ENCODE assay signal across 20 mouse cellular contexts in the genomic region with DNA sequence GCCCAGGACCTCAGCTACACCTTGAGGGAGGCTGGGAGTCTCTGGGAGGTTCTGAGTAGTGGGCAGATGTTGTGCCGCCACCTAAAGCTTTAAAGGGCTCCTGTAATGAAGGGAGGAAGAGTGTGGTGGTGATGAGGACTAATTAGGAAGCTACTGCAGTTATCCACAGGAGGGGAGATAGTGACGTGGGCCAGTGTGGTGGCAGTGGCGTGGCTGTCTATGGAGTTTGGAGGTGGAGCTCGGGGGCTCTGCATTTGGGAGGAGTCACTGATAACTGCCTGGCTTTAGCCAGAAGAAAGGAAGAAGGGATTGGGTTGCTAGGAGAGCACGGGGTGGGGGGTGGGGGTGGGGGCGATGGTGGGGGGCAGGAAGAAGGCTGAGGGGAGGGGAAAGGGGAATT. TPM values are rescaled to one million over a fixed set of nuclear protein-coding genes. Genes with fewer than 3 reads are reported as not detected.
DNase-seq lines count a peak whose midpoint lies in the region; ATAC-seq and TF ChIP-seq lines count a peak whose summit lies in the region.
"Had no signal": no experiment of that assay in that cellular context is flagged by ENCODE, and none has a peak within 500 bp of the region (broad histone marks: within the 10 kb centered on the region; RNA-seq: fewer than 3 reads in every experiment).

No protein-coding gene starts in this region.

- H3K4me2 ChIP-seq in forebrain, embryonic 12.5 days: no peak overlapping the region
- peak overlapping the region; percentile 21; the same call in 1 of the 2 replicates for H3K4me2 ChIP-seq in intestine, embryonic 16.5 days (ENCODE audit: low read depth, low read length)
- no peak overlapping the region for H3K4me2 ChIP-seq in intestine, embryonic 15.5 days (replicated peaks)
- H3K4me2 ChIP-seq in liver, postnatal 0 days (ENCODE audit: low read depth, low read length): peak overlapping the region; percentile 53
- H3K4me2 ChIP-seq: embryonic facial prominence, embryonic 13.5 days; forebrain, embryonic 13.5 days; hindbrain, embryonic 15.5 days had no signal

- no peak overlapping the region for H3K4me3 ChIP-seq in forebrain, embryonic 10.5 days
- H3K4me3 ChIP-seq in forebrain, embryonic 12.5 days (replicated peaks): no peak overlapping the region
- no peak overlapping the region for H3K4me3 ChIP-seq in intestine, embryonic 16.5 days (ENCODE audit: low read length)
- H3K4me3 ChIP-seq in intestine, embryonic 15.5 days (replicated peaks): no peak overlapping the region
- H3K4me3 ChIP-seq in liver, postnatal 0 days (ENCODE audit: low read depth, low read length): no peak overlapping the region; the same call in 1 of the 2 replicates
- H3K4me3 ChIP-seq: embryonic facial prominence, embryonic 13.5 days; forebrain, embryonic 13.5 days; hindbrain, embryonic 15.5 days had no signal

- no peak for DNase-seq in forebrain, embryonic 10.5 days (ENCODE audit: extremely low spot score, low spot score)
- no peak for DNase-seq in liver, postnatal 0 days
- DNase-seq in adrenal gland, postnatal 10 days: no peak
- no peak for DNase-seq in right cerebral cortex, postnatal 14 days
- DNase-seq: cerebellum, adult 11-12 months; gastrocnemius, postnatal 36 days; kidney, adult 2 months; left cerebral cortex, postnatal 4 days; lung, adult 2 months; right cerebral cortex, postnatal 4 days had no signal

- peaks cover 9% of the 10 kb centered on the region; the same call in 1 of the 2 replicates for H3K4me1 ChIP-seq in forebrain, embryonic 10.5 days
- H3K4me1 ChIP-seq in forebrain, embryonic 12.5 days: no peaks in the 10 kb centered on the region
- H3K4me1 ChIP-seq in intestine, embryonic 16.5 days (ENCODE audit: control insufficient read depth, insufficient read depth, low read length): peaks cover 31% of the 10 kb centered on the region
- 0 out of 2 replicates have a peak, but pooled peaks cover 14% of the 10 kb centered on the region for H3K4me1 ChIP-seq in intestine, embryonic 15.5 days (replicated peaks)
- H3K4me1 ChIP-seq in liver, postnatal 0 days (ENCODE audit: insufficient read depth): peaks cover 37% of the 10 kb centered on the region
- H3K4me1 ChIP-seq: embryonic facial prominence, embryonic 13.5 days; forebrain, embryonic 13.5 days; hindbrain, embryonic 15.5 days had no signal

- peaks cover 4% of the 10 kb centered on the region for H3K36me3 ChIP-seq in forebrain, embryonic 10.5 days (replicated peaks)
- H3K36me3 ChIP-seq in forebrain, embryonic 12.5 days (replicated peaks): peaks cover 4% of the 10 kb centered on the region; the same call in 1 of the 2 replicates
- no peaks in the 10 kb centered on the region for H3K36me3 ChIP-seq in intestine, embryonic 16.5 days (ENCODE audit: control insufficient read depth, insufficient read depth, low read length)
- H3K36me3 ChIP-seq in intestine, embryonic 15.5 days: no peaks in the 10 kb centered on the region
- H3K36me3 ChIP-seq in liver, postnatal 0 days (replicated peaks; ENCODE audit: insufficient read depth, low read length): no peaks in the 10 kb centered on the region
- H3K36me3 ChIP-seq: hindbrain, embryonic 15.5 days had no signal

- WGBS in forebrain, embryonic 10.5 days: 50% methylated on average over 6 of the region's 6 CpGs
- WGBS in forebrain, embryonic 12.5 days: 50% methylated on average over 6 of the region's 6 CpGs
- 33% methylated on average over 5 of the region's 6 CpGs for WGBS in intestine, embryonic 16.5 days
- 39% methylated on average over 6 of the region's 6 CpGs for WGBS in intestine, embryonic 15.5 days
- 28% methylated on average over 6 of the region's 6 CpGs for WGBS in liver, postnatal 0 days (ENCODE audit: insufficient replicate concordance)

- H3K9me3 ChIP-seq in forebrain, embryonic 10.5 days: no peaks in the 10 kb centered on the region
- no peaks in the 10 kb centered on the region for H3K9me3 ChIP-seq in forebrain, embryonic 12.5 days
- H3K9me3 ChIP-seq in intestine, embryonic 16.5 days (ENCODE audit: control insufficient read depth, low read length): no peaks in the 10 kb centered on the region
- no peaks in the 10 kb centered on the region for H3K9me3 ChIP-seq in intestine, embryonic 15.5 days
- no peaks in the 10 kb centered on the region for H3K9me3 ChIP-seq in liver, postnatal 0 days (ENCODE audit: low read length)
- H3K9me3 ChIP-seq: embryonic facial prominence, embryonic 13.5 days; forebrain, embryonic 13.5 days; hindbrain, embryonic 15.5 days had no signal

- no peak for TF ChIP-seq EP300 in liver, postnatal 0 days (IDR thresholded peaks at IDR 0.05; ENCODE audit: low read depth)

- no peak for TF ChIP-seq CTCF in liver, postnatal 0 days (IDR thresholded peaks at IDR 0.05; ENCODE audit: low read depth)

- H3K27me3 ChIP-seq in forebrain, embryonic 10.5 days (ENCODE audit: poor library complexity, severe bottlenecking): no peaks in the 10 kb centered on the region
- no peaks in the 10 kb centered on the region for H3K27me3 ChIP-seq in forebrain, embryonic 12.5 days
- no peaks in the 10 kb centered on the region for H3K27me3 ChIP-seq in intestine, embryonic 16.5 days (replicated peaks; ENCODE audit: control insufficient read depth, insufficient read depth, low read length)
- H3K27me3 ChIP-seq in intestine, embryonic 15.5 days (replicated peaks): no peaks in the 10 kb centered on the region
- no peaks in the 10 kb centered on the region for H3K27me3 ChIP-seq in liver, postnatal 0 days (ENCODE audit: insufficient read depth, low read length)
- H3K27me3 ChIP-seq: CH12.LX; embryonic facial prominence, embryonic 13.5 days; forebrain, embryonic 13.5 days; hindbrain, embryonic 15.5 days; Patski had no signal

- ATAC-seq in forebrain, embryonic 12.5 days (ENCODE audit: low FRiP score): no peak
- no peak for ATAC-seq in intestine, embryonic 16.5 days
- ATAC-seq in intestine, embryonic 15.5 days: no peak
- peak; percentile 27 for ATAC-seq in granulocyte monocyte progenitor cell, adult 5-6 weeks (replicated peaks; ENCODE audit: poor library complexity, severe bottlenecking)
- ATAC-seq in liver, postnatal 0 days: no peak
- ATAC-seq: forebrain, embryonic 13.5 days; Patski had no signal

- H3K27ac ChIP-seq in forebrain, embryonic 10.5 days: 0 out of 2 replicates have a peak overlapping the region, but pooled peaks have one; percentile 5
- no peak overlapping the region for H3K27ac ChIP-seq in forebrain, embryonic 12.5 days
- H3K27ac ChIP-seq in intestine, embryonic 16.5 days (ENCODE audit: low read length): peak overlapping the region; percentile 14; the same call in 1 of the 2 replicates
- no peak overlapping the region for H3K27ac ChIP-seq in intestine, embryonic 15.5 days
- H3K27ac ChIP-seq in liver, postnatal 0 days (ENCODE audit: low read depth): no peak overlapping the region
- H3K27ac ChIP-seq: embryonic facial prominence, embryonic 13.5 days; forebrain, embryonic 13.5 days; hindbrain, embryonic 15.5 days; macrophage had no signal

- no peak overlapping the region for H3K9ac ChIP-seq in forebrain, embryonic 12.5 days
- no peak overlapping the region for H3K9ac ChIP-seq in intestine, embryonic 16.5 days (ENCODE audit: low read depth, low read length)
- no peak overlapping the region for H3K9ac ChIP-seq in intestine, embryonic 15.5 days
- no peak overlapping the region for H3K9ac ChIP-seq in liver, postnatal 0 days (replicated peaks)
- H3K9ac ChIP-seq: embryonic facial prominence, embryonic 13.5 days; forebrain, embryonic 13.5 days; hindbrain, embryonic 15.5 days had no signal

RNA-seq across cellular contexts. Expression of a gene that starts 26.4 kb away (rescaled TPM):
- polyA plus RNA-seq in forebrain, embryonic 10.5 days (2016; fragmentation: Nextera tagmentation; extraction: Ambion mirVana): 53.2 and 56.2 TPM in 2 replicates
- 42.3 and 47.3 TPM in 2 replicates for polyA plus RNA-seq in forebrain, embryonic 12.5 days (2016; fragmentation: Nextera tagmentation; extraction: Ambion mirVana)
- 59.3 and 60.2 TPM in 2 replicates for polyA plus RNA-seq in intestine, embryonic 16.5 days (2015; fragmentation: Nextera tagmentation; extraction: Ambion mirVana)
- polyA plus RNA-seq in intestine, embryonic 15.5 days (2015; fragmentation: Nextera tagmentation; extraction: Ambion mirVana): 67.6 and 70.5 TPM in 2 replicates
- total RNA-seq in granulocyte monocyte progenitor cell, adult 5-6 weeks (2014; fragmentation: Nextera tagmentation): 59.5 and 65.8 TPM in 2 replicates
- 41.8 and 47.5 TPM in 2 replicates for total RNA-seq in granulocyte monocyte progenitor cell, adult 5-6 weeks (2017)
- 25.8 and 28.0 TPM in 2 replicates for polyA plus RNA-seq in liver, postnatal 0 days (2015; fragmentation: Nextera tagmentation; extraction: Ambion mirVana)
- total RNA-seq in adrenal gland, postnatal 10 days (2021): 10 to 100 TPM; 55.3 to 66.0 TPM

Comparison
In these comparisons a context has a peak if more than half of its experiments do, and no peak if none do; other contexts are left out.
1. H3K27ac ChIP-seq: peak in forebrain, embryonic 10.5 days (single experiment) and intestine, embryonic 16.5 days (single experiment); none in forebrain, embryonic 12.5 days (single experiment), intestine, embryonic 15.5 days (single experiment) and liver, postnatal 0 days (single experiment).
2. H3K4me2 ChIP-seq: peak in intestine, embryonic 16.5 days (single experiment) and liver, postnatal 0 days (single experiment); none in forebrain, embryonic 12.5 days (single experiment) and intestine, embryonic 15.5 days (single experiment).